Mouse (Mus musculus): ENCODE results near the gene Ppp2r2c. TPM values are rescaled to one million over a fixed set of nuclear protein-coding genes. Genes with fewer than 3 reads are reported as not detected.

Gene Ppp2r2c
- polyA plus RNA-seq, 1 experiment from 2014 or later, result 1.2 TPM

- H3K9ac ChIP-seq (ENCODE audit: low read length), result no peak overlapping the region
- WGBS, result 93% methylated on average over 5 of the region's 5 CpGs
- DNase-seq (ENCODE audit: low spot score, missing footprints) (no peak), ATAC-seq (ENCODE audit: low FRiP score) (no peak)
- no peaks in the 10 kb centered on the region for H3K27me3 ChIP-seq (ENCODE audit: control insufficient read depth, insufficient read depth, low read length)
- H3K9me3 ChIP-seq (ENCODE audit: control insufficient read depth, low read length), result no peaks in the 10 kb centered on the region
- no peaks in the 10 kb centered on the region for H3K4me1 ChIP-seq (ENCODE audit: control insufficient read depth, insufficient read depth, low read length)
- no peaks in the 10 kb centered on the region for H3K36me3 ChIP-seq (ENCODE audit: control insufficient read depth, insufficient read depth, low read length)
- H3K4me2 ChIP-seq, result no peak overlapping the region
- H3K4me3 ChIP-seq (ENCODE audit: low read depth, low read length), result no peak overlapping the region
- H3K27ac ChIP-seq (ENCODE audit: low read depth, low read length), result no peak overlapping the region
Observed at GRCm38 (mm10) chr5:36880622-36881021, 12.3 kb downstream of the Ppp2r2c start.

DNA sequence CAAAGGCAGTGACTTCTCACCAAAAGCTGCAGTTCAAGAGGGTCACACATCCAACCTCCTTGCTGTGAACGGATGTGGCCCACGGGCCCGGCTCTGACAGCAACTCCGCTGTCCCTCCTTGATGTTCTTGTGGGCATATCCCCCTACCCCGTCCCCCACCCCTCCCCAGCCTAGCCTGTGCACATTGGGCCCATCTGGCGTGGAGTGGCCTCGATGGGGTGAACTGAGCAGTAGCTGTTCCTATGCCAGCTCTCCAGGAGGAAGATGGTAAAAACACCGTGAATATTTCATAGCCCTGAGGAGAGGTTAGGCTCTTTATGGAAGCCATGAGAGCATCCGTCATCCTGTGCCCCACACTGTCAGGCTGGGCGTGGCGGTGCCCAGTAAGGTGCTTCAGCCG is 15.2 kb downstream of the Ppp2r2c start:
- Histone ChIP-seq H3K27ac (ENCODE audit: low read depth, low read length) (no peak overlapping the region), H3K9me3 (ENCODE audit: control insufficient read depth, low read length) (no peaks in the 10 kb centered on the region), H3K4me3 (ENCODE audit: low read depth, low read length) (no peak overlapping the region), H3K4me2 (no peak overlapping the region), H3K9ac (ENCODE audit: low read length) (no peak overlapping the region), H3K4me1 (ENCODE audit: control insufficient read depth, insufficient read depth, low read length) (peaks cover 2% of the 10 kb centered on the region; the same call in 1 of the 2 replicates), H3K36me3 (ENCODE audit: control insufficient read depth, insufficient read depth, low read length) (no peaks in the 10 kb centered on the region), H3K27me3 (ENCODE audit: control insufficient read depth, insufficient read depth, low read length) (no peaks in the 10 kb centered on the region)
- 79% methylated on average over 12 of the region's 12 CpGs for WGBS
- no peak for ATAC-seq (ENCODE audit: low FRiP score)
- no peak for DNase-seq (ENCODE audit: low spot score, missing footprints)

DNA sequence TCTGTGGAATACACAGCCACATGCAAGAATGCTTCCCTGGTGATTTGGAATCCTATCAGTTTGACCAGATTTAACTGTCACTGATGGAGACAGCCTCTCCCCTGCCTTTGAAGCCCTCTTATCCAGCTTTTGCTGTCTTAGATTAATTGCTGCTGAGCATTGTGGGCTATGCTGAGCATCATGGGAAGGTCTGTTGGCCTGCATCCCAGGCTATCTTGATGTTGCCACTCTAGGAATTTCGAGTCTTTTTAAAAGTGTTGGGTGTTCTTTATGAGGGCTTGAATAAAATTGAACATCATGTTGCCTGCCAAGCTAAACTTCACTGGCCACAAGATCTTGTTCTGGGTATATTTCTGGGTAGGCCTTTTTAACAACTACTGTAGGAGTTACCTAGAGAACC is 16.8 kb downstream of the Ppp2r2c start:
- Histone ChIP-seq H3K27ac (ENCODE audit: low read depth, low read length) (no peak overlapping the region), H3K36me3 (ENCODE audit: control insufficient read depth, insufficient read depth, low read length) (no peaks in the 10 kb centered on the region), H3K4me1 (ENCODE audit: control insufficient read depth, insufficient read depth, low read length) (peaks cover 2% of the 10 kb centered on the region; the same call in 1 of the 2 replicates), H3K4me2 (no peak overlapping the region), H3K9ac (ENCODE audit: low read length) (no peak overlapping the region), H3K4me3 (ENCODE audit: low read depth, low read length) (no peak overlapping the region), H3K9me3 (ENCODE audit: control insufficient read depth, low read length) (no peaks in the 10 kb centered on the region), H3K27me3 (ENCODE audit: control insufficient read depth, insufficient read depth, low read length) (no peaks in the 10 kb centered on the region)
- ATAC-seq (ENCODE audit: low FRiP score) (no peak), DNase-seq (ENCODE audit: low spot score, missing footprints) (no peak)
- 76% methylated on average over 1 of the region's 1 CpGs for WGBS

DNA sequence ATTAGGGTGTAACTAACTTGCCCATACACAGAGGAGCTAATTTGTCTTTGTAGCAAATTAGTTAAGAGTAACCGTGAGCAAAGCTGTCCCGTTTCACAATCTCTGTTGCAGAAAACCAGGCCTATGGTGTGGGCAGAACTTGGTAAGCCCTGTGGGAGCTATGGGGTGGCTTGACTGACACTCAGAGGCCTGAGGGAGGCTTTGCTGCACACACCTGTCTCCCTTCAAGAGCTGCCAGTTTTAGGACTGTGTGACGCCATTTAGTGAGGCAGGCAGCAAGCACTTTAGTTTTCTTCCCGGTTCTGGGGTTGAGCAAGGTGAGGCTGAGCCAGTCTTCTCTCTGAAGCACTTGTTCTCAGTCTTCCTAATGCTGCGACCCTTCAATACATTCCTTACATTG is 17.3 kb downstream of the Ppp2r2c start:
- no peak overlapping the region for H3K27ac ChIP-seq (ENCODE audit: low read depth, low read length)
- H3K4me3 ChIP-seq (ENCODE audit: low read depth, low read length), result no peak overlapping the region
- no peaks in the 10 kb centered on the region for H3K9me3 ChIP-seq (ENCODE audit: control insufficient read depth, low read length)
- H3K9ac ChIP-seq (ENCODE audit: low read length), result no peak overlapping the region
- H3K27me3 ChIP-seq (ENCODE audit: control insufficient read depth, insufficient read depth, low read length), result no peaks in the 10 kb centered on the region
- H3K4me2 ChIP-seq, result no peak overlapping the region
- no peak for DNase-seq (ENCODE audit: low spot score, missing footprints)
- H3K36me3 ChIP-seq (ENCODE audit: control insufficient read depth, insufficient read depth, low read length), result no peaks in the 10 kb centered on the region
- no peak for ATAC-seq (ENCODE audit: low FRiP score)
- peaks cover 2% of the 10 kb centered on the region; the same call in 1 of the 2 replicates for H3K4me1 ChIP-seq (ENCODE audit: control insufficient read depth, insufficient read depth, low read length)
- WGBS, result 89% methylated on average over 5 of the region's 5 CpGs

DNA sequence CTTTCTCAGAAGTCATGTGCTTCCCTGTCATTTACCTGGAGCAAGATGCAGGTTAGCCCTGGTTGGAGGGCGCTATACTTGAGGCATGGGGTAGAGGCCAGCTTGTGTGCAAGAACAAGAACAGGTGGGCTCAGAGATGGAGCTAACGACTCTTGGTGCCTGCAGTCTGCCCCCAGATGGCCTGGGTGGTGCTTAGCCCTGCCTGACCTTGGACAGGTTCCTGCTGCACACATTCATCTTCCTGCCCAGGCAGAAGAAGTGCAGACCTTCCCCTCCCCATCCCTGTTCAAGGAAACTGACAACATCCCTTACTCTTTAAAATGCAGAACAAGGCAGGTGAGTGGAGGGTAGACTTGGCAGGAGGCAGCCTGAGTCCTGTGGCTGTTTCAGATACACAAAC is 18.0 kb downstream of the Ppp2r2c start:
- DNase-seq (ENCODE audit: low spot score, missing footprints) (no peak), ATAC-seq (ENCODE audit: low FRiP score) (no peak)
- Histone ChIP-seq H3K4me1 (ENCODE audit: control insufficient read depth, insufficient read depth, low read length) (peaks cover 4% of the 10 kb centered on the region; the same call in 1 of the 2 replicates), H3K27ac (ENCODE audit: low read depth, low read length) (no peak overlapping the region), H3K9me3 (ENCODE audit: control insufficient read depth, low read length) (no peaks in the 10 kb centered on the region), H3K9ac (ENCODE audit: low read length) (no peak overlapping the region), H3K27me3 (ENCODE audit: control insufficient read depth, insufficient read depth, low read length) (no peaks in the 10 kb centered on the region), H3K4me3 (ENCODE audit: low read depth, low read length) (no peak overlapping the region), H3K36me3 (ENCODE audit: control insufficient read depth, insufficient read depth, low read length) (no peaks in the 10 kb centered on the region), H3K4me2 (no peak overlapping the region)
- 84% methylated on average over 2 of the region's 2 CpGs for WGBS

- whole genome bisulfite sequencing, result 57% methylated on average over 7 of the region's 7 CpGs
- ATAC-seq (ENCODE audit: low FRiP score), result no peak
- no peaks in the 10 kb centered on the region for H3K36me3 ChIP-seq (ENCODE audit: control insufficient read depth, insufficient read depth, low read length)
Observed at GRCm38 (mm10) chr5:36886852-36887283, 18.6 kb downstream of the Ppp2r2c start.

DNA sequence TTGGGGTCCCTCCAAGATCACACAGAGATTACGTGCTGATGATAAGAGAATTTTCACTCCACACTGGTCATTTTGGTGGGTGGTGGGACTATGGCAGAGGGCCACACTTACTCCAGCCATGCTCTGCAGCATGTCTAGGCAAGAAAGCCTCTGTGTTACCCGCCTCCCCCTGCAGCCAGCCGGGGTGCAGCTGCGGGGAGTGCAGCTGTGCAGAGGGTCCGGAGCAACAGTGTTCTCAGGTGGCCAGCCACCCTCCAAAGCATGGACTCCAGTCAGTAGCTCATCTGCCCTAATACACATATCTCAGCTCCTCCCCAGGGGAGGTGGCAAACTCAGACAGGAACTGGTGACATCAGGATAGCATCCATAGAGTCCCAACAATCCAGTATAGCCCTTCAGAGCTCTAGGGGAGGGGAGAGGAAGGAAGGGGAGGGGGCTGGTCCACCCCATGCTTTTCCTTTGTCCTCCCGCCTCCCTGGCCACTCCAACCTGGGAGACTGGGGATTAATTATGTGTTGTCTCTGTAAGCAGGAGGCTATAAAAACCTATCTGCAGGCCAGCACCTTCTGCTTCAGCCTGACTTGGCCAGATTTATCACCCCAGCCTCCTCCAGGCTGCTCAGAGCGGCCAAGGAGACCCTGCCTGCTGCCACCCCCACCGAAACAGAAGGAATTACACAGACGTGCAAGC is 19.1 kb downstream of the Ppp2r2c start:
- no peak for DNase-seq (ENCODE audit: low spot score, missing footprints)
- H3K4me3 ChIP-seq (ENCODE audit: low read depth, low read length), result no peak overlapping the region
- ATAC-seq (ENCODE audit: low FRiP score), result no peak
- H3K4me1 ChIP-seq (ENCODE audit: control insufficient read depth, insufficient read depth, low read length), result peaks cover 4% of the 10 kb centered on the region; the same call in 1 of the 2 replicates
- H3K9ac ChIP-seq (ENCODE audit: low read length), result 0 out of 2 replicates have a peak overlapping the region, but pooled peaks have one; percentile 5
- no peaks in the 10 kb centered on the region for H3K36me3 ChIP-seq (ENCODE audit: control insufficient read depth, insufficient read depth, low read length)
- no peaks in the 10 kb centered on the region for H3K9me3 ChIP-seq (ENCODE audit: control insufficient read depth, low read length)
- H3K27ac ChIP-seq (ENCODE audit: low read depth, low read length), result no peak overlapping the region
- WGBS, result 45% methylated on average over 9 of the region's 9 CpGs
- no peak overlapping the region for H3K4me2 ChIP-seq
- no peaks in the 10 kb centered on the region for H3K27me3 ChIP-seq (ENCODE audit: control insufficient read depth, insufficient read depth, low read length)

More at GRCm38 (mm10) chr5:36886852-36887283, 18.6 kb downstream of the Ppp2r2c start:
- Histone ChIP-seq H3K4me2 (no peak overlapping the region), H3K27ac (ENCODE audit: low read depth, low read length) (no peak overlapping the region), H3K9me3 (ENCODE audit: control insufficient read depth, low read length) (no peaks in the 10 kb centered on the region), H3K27me3 (ENCODE audit: control insufficient read depth, insufficient read depth, low read length) (no peaks in the 10 kb centered on the region), H3K9ac (ENCODE audit: low read length) (no peak overlapping the region), H3K4me1 (ENCODE audit: control insufficient read depth, insufficient read depth, low read length) (peaks cover 4% of the 10 kb centered on the region; the same call in 1 of the 2 replicates), H3K4me3 (ENCODE audit: low read depth, low read length) (no peak overlapping the region)
- no peak for DNase-seq (ENCODE audit: low spot score, missing footprints)

- Histone ChIP-seq H3K4me3 (ENCODE audit: low read depth, low read length) (no peak overlapping the region), H3K9me3 (ENCODE audit: control insufficient read depth, low read length) (no peaks in the 10 kb centered on the region), H3K27me3 (ENCODE audit: control insufficient read depth, insufficient read depth, low read length) (no peaks in the 10 kb centered on the region), H3K27ac (ENCODE audit: low read depth, low read length) (no peak overlapping the region), H3K4me1 (ENCODE audit: control insufficient read depth, insufficient read depth, low read length) (peaks cover 4% of the 10 kb centered on the region; the same call in 1 of the 2 replicates), H3K9ac (ENCODE audit: low read length) (no peak overlapping the region), H3K36me3 (ENCODE audit: control insufficient read depth, insufficient read depth, low read length) (no peaks in the 10 kb centered on the region), H3K4me2 (no peak overlapping the region)
- ATAC-seq (ENCODE audit: low FRiP score), result no peak
- DNase-seq (ENCODE audit: low spot score, missing footprints), result no peak
- WGBS, result 86% methylated on average over 8 of the region's 8 CpGs
Observed at GRCm38 (mm10) chr5:36888501-36888900, 20.2 kb downstream of the Ppp2r2c start.

- no peak overlapping the region for H3K4me3 ChIP-seq (ENCODE audit: low read depth, low read length)
- DNase-seq (ENCODE audit: low spot score, missing footprints) (no peak), ATAC-seq (ENCODE audit: low FRiP score) (no peak)
- H3K4me1 ChIP-seq (ENCODE audit: control insufficient read depth, insufficient read depth, low read length), result peaks cover 4% of the 10 kb centered on the region; the same call in 1 of the 2 replicates
- 89% methylated on average over 11 of the region's 11 CpGs for WGBS
- no peak overlapping the region for H3K9ac ChIP-seq (ENCODE audit: low read length)
- H3K27ac ChIP-seq (ENCODE audit: low read depth, low read length), result no peak overlapping the region
- no peaks in the 10 kb centered on the region for H3K27me3 ChIP-seq (ENCODE audit: control insufficient read depth, insufficient read depth, low read length)
- H3K36me3 ChIP-seq (ENCODE audit: control insufficient read depth, insufficient read depth, low read length), result no peaks in the 10 kb centered on the region
- H3K4me2 ChIP-seq, result no peak overlapping the region
- H3K9me3 ChIP-seq (ENCODE audit: control insufficient read depth, low read length), result no peaks in the 10 kb centered on the region
Observed at GRCm38 (mm10) chr5:36888911-36889310, 20.6 kb downstream of the Ppp2r2c start.

Measured in midbrain, embryonic 11.5 days (tissue).